Mouse (Mus musculus) ES-Bruce4 (cell line): ENCODE measurements around the gene Lcn6.
"Not testable (repeated sequence)": the region's sequence is repeated elsewhere in the genome, so short reads cannot be mapped to it uniquely, and the experiment has no call there.

Experiments
- CTCF ChIP-seq: IDR thresholded peaks from one replicate; pipeline ENCODE4 v1.8.1; 2011; ENCODE audit warnings: low read depth, low read length
- EP300 ChIP-seq: IDR thresholded peaks from 2 replicates; pipeline ENCODE4 v1.6.1; 2011; ENCODE audit warnings: low read depth, low read length; ENCODE audit not compliant: insufficient read depth

DNA sequence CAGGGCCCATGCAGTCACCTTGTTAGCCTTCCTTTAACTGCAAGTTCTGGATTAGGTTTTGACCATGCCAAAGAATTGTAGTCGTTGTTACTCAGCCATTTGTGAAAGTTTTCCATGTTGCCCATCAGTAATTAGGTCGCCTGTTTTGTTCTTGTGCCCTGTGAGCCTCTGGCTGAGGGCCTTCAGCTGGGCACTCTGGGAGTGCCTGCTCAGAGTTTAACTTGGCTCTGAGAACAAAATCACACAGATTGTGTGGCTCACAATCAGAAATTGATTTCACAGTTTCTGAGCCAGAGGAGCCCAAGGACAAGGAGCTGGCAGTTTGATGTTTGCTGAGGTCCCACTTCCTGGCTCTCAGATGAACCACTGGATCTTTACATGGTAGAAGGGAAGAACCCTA is 33.2 kb downstream of the Lcn6 start:
- not testable (repeated sequence) for TF ChIP-seq EP300, CTCF
